Mouse (Mus musculus): ENCODE results near the gene Tpr.

Tpr gene

GRCm38 (mm10) chr1:150463691-150464090, 71.1 kb downstream of the Tpr start:
- no peak for DNase-seq

- DNase-seq, result no peak
These were observed 72.7 kb downstream of the Tpr start for GRCm38 (mm10) chr1:150465364-150465763.

- no peak for DNase-seq
These were observed 73.5 kb downstream of the Tpr start, which contains the start of gene Prg4 for GRCm38 (mm10) chr1:150466132-150466531. Gene Prg4, minus strand, starts transcription at chr1:150466165.

- no peak for DNase-seq
These were observed 77.4 kb downstream of the Tpr start for GRCm38 (mm10) chr1:150469992-150470391.

- DNase-seq, result no peak
These were observed 79.9 kb downstream of the Tpr start for GRCm38 (mm10) chr1:150472525-150472924.

- DNase-seq, result no peak
These were observed 88.0 kb downstream of the Tpr start for GRCm38 (mm10) chr1:150480674-150481073.

- no peak for DNase-seq
These were observed 96.5 kb downstream of the Tpr start for GRCm38 (mm10) chr1:150489148-150489547.

GRCm38 (mm10) chr1:150496626-150497302, 104.1 kb downstream of the Tpr start:
- no peak for DNase-seq

GRCm38 (mm10) chr1:150497690-150498089, 105.1 kb downstream of the Tpr start:
- DNase-seq, result no peak

- no peak for DNase-seq
These were observed 105.5 kb downstream of the Tpr start for GRCm38 (mm10) chr1:150498177-150498576.

Data from cerebellum, adult 8-10 months (tissue).